Mouse (Mus musculus): Measurements from ENCODE around the gene Gm20388.
A peak's percentile ranks its signal among the peaks of the same experiment; 100 is the strongest.
"Not testable (repeated sequence)": the region's sequence is repeated elsewhere in the genome, so short reads cannot be mapped to it uniquely, and the experiment has no call there.

Gene Gm20388

GRCm38 (mm10) chr8:123537641-123538040, 3627.0 kb downstream of the Gm20388 start:
- not testable (repeated sequence) for DNase-seq

GRCm38 (mm10) chr8:123564221-123564620, 3653.6 kb downstream of the Gm20388 start:
- DNase-seq: not testable (repeated sequence)

- DNase-seq: not testable (repeated sequence)
Measured at GRCm38 (mm10) chr8:123575386-123575785, 3664.7 kb downstream of the Gm20388 start.

- not testable (repeated sequence) for DNase-seq
Measured at GRCm38 (mm10) chr8:123600666-123601172, 3690.1 kb downstream of the Gm20388 start.

- DNase-seq: not testable (repeated sequence)
Measured at GRCm38 (mm10) chr8:123601457-123601856, 3690.8 kb downstream of the Gm20388 start.

- DNase-seq: not testable (repeated sequence)
Measured at GRCm38 (mm10) chr8:123612652-123613051, 3702.0 kb downstream of the Gm20388 start.

GRCm38 (mm10) chr8:123623523-123623922, 3712.9 kb downstream of the Gm20388 start:
- not testable (repeated sequence) for DNase-seq

- no peak for DNase-seq
Measured at GRCm38 (mm10) chr8:123624274-123624673, 3713.6 kb downstream of the Gm20388 start.

GRCm38 (mm10) chr8:123624702-123625101, 3714.1 kb downstream of the Gm20388 start:
- DNase-seq: no peak

- DNase-seq: no peak
Measured at GRCm38 (mm10) chr8:123625717-123626116, 3715.1 kb downstream of the Gm20388 start.

- no peak for DNase-seq
Measured at GRCm38 (mm10) chr8:123627410-123628147, 3716.9 kb downstream of the Gm20388 start.

GRCm38 (mm10) chr8:123628253-123628967, 3717.8 kb downstream of the Gm20388 start:
- DNase-seq: peak; percentile 61

- peak; percentile 91 for DNase-seq
Measured at GRCm38 (mm10) chr8:123628968-123629755, 3718.5 kb downstream of the Gm20388 start.

- no peak for DNase-seq
Measured at GRCm38 (mm10) chr8:123630058-123630457, 3719.4 kb downstream of the Gm20388 start.

GRCm38 (mm10) chr8:123630841-123631251, 3720.2 kb downstream of the Gm20388 start:
- peak; percentile 39 for DNase-seq

GRCm38 (mm10) chr8:123631746-123632145, 3721.1 kb downstream of the Gm20388 start:
- DNase-seq: not testable (repeated sequence)

GRCm38 (mm10) chr8:123632257-123632656, 3721.6 kb downstream of the Gm20388 start:
- DNase-seq: no peak

- no peak for DNase-seq
Measured at GRCm38 (mm10) chr8:123633801-123634200, 3723.2 kb downstream of the Gm20388 start.

- DNase-seq: no peak
Measured at GRCm38 (mm10) chr8:123634395-123635131, 3723.9 kb downstream of the Gm20388 start.

GRCm38 (mm10) chr8:123635671-123636070, 3725.0 kb downstream of the Gm20388 start:
- no peak for DNase-seq

GRCm38 (mm10) chr8:123643330-123644051, 3732.8 kb downstream of the Gm20388 start:
- peak; percentile 91 for DNase-seq
